In genomic region chr10:50895091-50895790, GRCm38 (mm10) we compare ENCODE assay signal across 9 mouse cellular contexts. TPM values are rescaled to one million over a fixed set of nuclear protein-coding genes. Genes with fewer than 3 reads are reported as not detected.
DNase-seq lines count a peak whose midpoint lies in the region; ATAC-seq and TF ChIP-seq lines count a peak whose summit lies in the region.
"Had no signal": no experiment of that assay in that cellular context is flagged by ENCODE, and none has a peak within 500 bp of the region (broad histone marks: within the 10 kb centered on the region; RNA-seq: fewer than 3 reads in every experiment).

No protein-coding gene starts in this region.

- H3K4me2 ChIP-seq in hindbrain, postnatal 0 days (ENCODE audit: low read depth, low read length) = peak overlapping the region; percentile 59

- no peak for TF ChIP-seq CTCF in hindbrain, postnatal 0 days (IDR thresholded peaks at IDR 0.05; ENCODE audit: low read depth)

- no peak overlapping the region for H3K27ac ChIP-seq in hindbrain, postnatal 0 days

- H3K9me3 ChIP-seq in hindbrain, postnatal 0 days (ENCODE audit: low read length) = no peaks in the 10 kb centered on the region

- WGBS in hindbrain, postnatal 0 days = under 1% methylated on average over 44 of the region's 44 CpGs

- H3K4me1 ChIP-seq in hindbrain, postnatal 0 days (ENCODE audit: insufficient read depth, low read length) = peaks cover 3% of the 10 kb centered on the region; the same call in 1 of the 2 replicates

- peaks cover 89% of the 10 kb centered on the region for H3K27me3 ChIP-seq in hindbrain, postnatal 0 days (ENCODE audit: insufficient read depth, low read length)

- H3K4me3 ChIP-seq in hindbrain, postnatal 0 days (ENCODE audit: low read length) = peak overlapping the region; percentile 37

- peak; percentile 4 for ATAC-seq in hindbrain, postnatal 0 days
- 0 out of 2 replicates have a peak, but pooled peaks have one; percentile 20 for ATAC-seq in megakaryocyte-erythroid progenitor cell, adult 5-6 weeks (replicated peaks; ENCODE audit: low FRiP score, low TSS enrichment, poor library complexity, severe bottlenecking)

- no peak overlapping the region for H3K9ac ChIP-seq in hindbrain, postnatal 0 days (replicated peaks; ENCODE audit: low read length)

- DNase-seq in ZHBTc4 (ENCODE audit: low read depth, low spot score) = peak; percentile 59
- peak; percentile 63 for DNase-seq in embryo, embryonic 9.5 days (ENCODE audit: extremely low spot score)
- DNase-seq in hindbrain, postnatal 0 days (ENCODE audit: low spot score) = no peak
- DNase-seq in cerebellum, adult 11 months = no peak
- DNase-seq in cerebellum, adult 8-10 months = no peak
- DNase-seq in adrenal gland, adult 8-10 months = no peak

- H3K36me3 ChIP-seq in hindbrain, postnatal 0 days (ENCODE audit: insufficient read depth, low read length) = no peaks in the 10 kb centered on the region

RNA-seq across cellular contexts. Expression of gene Sim1, which starts 0.7 kb away (rescaled TPM):
- total RNA-seq in hindbrain, postnatal 0 days (2014; rRNA removed) = 0.14 and 0.52 TPM in 2 replicates
- polyA plus RNA-seq in hindbrain, postnatal 0 days (2015; fragmentation: Nextera tagmentation; extraction: Ambion mirVana) = 0.03 and 0.09 TPM in 2 replicates
- not detected in 2 replicates for total RNA-seq in megakaryocyte-erythroid progenitor cell, adult 5-6 weeks (2014; fragmentation: Nextera tagmentation)
- not detected in 2 replicates for total RNA-seq in megakaryocyte-erythroid progenitor cell, adult 5-6 weeks (2017)
- total RNA-seq in adrenal gland, adult 8-10 months (2022) = not detected
- total RNA-seq: neutrophil, adult 5-6 weeks had no signal
- polyA plus RNA-seq: cerebellum, adult 2 months had no signal

Comparison
In these comparisons a context has a peak if more than half of its experiments do, and no peak if none do; other contexts are left out.
1. DNase-seq: peak in ZHBTc4 (single experiment) and embryo, embryonic 9.5 days (single experiment); none in hindbrain, postnatal 0 days (single experiment), cerebellum, adult 11 months (single experiment), cerebellum, adult 8-10 months (single experiment) and adrenal gland, adult 8-10 months (single experiment).